Mouse (Mus musculus) myocyte (in vitro differentiated cells): ENCODE measurements around the gene Sypl.

ENCODE experiments used
- E2F4 ChIP-seq: IDR thresholded peaks from one replicate; pipeline ENCODE4 v1.6.1; 2011; ENCODE audit warnings: mild to moderate bottlenecking, control low read depth, moderate library complexity; ENCODE audit not compliant: insufficient read depth
- MAX ChIP-seq: IDR thresholded peaks from one replicate; pipeline ENCODE4 v1.6.1; 2011; ENCODE audit warnings: low read depth, mild to moderate bottlenecking, control low read depth
- MYOD1 ChIP-seq, 3 experiments: IDR thresholded peaks; one replicate each; pipeline ENCODE4 v1.6.1; 2011; ENCODE audit warnings: control low read depth in 2 of 3, low read depth in 2 of 3, mild to moderate bottlenecking in 2 of 3, moderate library complexity in 1 of 3; ENCODE audit not compliant: insufficient read length in 2 of 3, control insufficient read depth in 1 of 3
- MYOG ChIP-seq, 3 experiments: IDR thresholded peaks; one replicate each; pipeline ENCODE4 v1.6.1; 2011; ENCODE audit warnings: control low read depth in 2 of 3, low read depth in 2 of 3, mild to moderate bottlenecking in 2 of 3; ENCODE audit not compliant: insufficient read length in 2 of 3, control insufficient read depth in 1 of 3, insufficient read depth in 1 of 3
- POLR2A ChIP-seq: IDR thresholded peaks from one replicate; pipeline ENCODE4 v1.6.1; 2011; ENCODE audit warnings: low read depth, mild to moderate bottlenecking, control low read depth, moderate library complexity; ENCODE audit not compliant: insufficient read length
- POLR2AphosphoS2 ChIP-seq: IDR thresholded peaks from one replicate; pipeline ENCODE4 v1.6.1; 2011; ENCODE audit warnings: low read depth, control low read depth; ENCODE audit not compliant: insufficient read length
- SRF ChIP-seq: IDR thresholded peaks from one replicate; pipeline ENCODE4 v1.6.1; 2011; ENCODE audit warnings: low read depth; ENCODE audit not compliant: control insufficient read depth, insufficient read length
- TCF12 ChIP-seq: IDR thresholded peaks from one replicate; pipeline ENCODE4 v1.6.1; 2011; ENCODE audit warnings: mild to moderate bottlenecking, control low read depth; ENCODE audit not compliant: poor library complexity, insufficient read depth, severe bottlenecking
- USF1 ChIP-seq: IDR thresholded peaks from one replicate; pipeline ENCODE4 v1.6.1; 2011; ENCODE audit warnings: low read depth, mild to moderate bottlenecking, control low read depth, moderate library complexity

DNA sequence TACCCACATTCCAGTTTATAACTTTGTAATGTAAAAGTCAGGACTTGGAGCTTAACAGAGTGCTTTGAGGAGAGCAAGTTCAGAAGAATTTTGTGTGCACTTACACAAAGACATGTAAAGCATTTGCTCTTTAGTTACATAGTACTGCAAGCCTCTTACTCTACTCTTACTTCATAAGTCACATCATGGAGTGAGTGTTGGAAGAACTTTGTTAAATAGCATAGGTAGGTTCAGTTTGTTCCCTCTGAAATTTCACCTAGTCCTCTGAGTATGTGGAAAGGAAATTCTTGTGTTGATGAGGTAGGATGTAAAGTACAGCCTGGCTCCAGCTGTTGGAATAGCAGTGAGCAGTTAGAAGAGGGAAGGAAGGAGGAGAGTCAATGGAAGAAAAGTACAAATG, 21.2 kb downstream of the Sypl start:
- TF ChIP-seq MAX (no peak), TCF12 (no peak), SRF (no peak), POLR2A (no peak), E2F4 (no peak), MYOG (IDR thresholded peaks at IDR 0.05; ENCODE audit: control insufficient read depth in 1 of 3, insufficient read depth in 1 of 3, insufficient read length in 2 of 3, low read depth in 2 of 3) (no peak), USF1 (no peak), POLR2AphosphoS2 (no peak), MYOD1 (IDR thresholded peaks at IDR 0.05; ENCODE audit: control insufficient read depth in 1 of 3, insufficient read length in 2 of 3, low read depth in 2 of 3) (no peak)
